Mouse (Mus musculus) kidney, postnatal 4 days (tissue): Measurements from ENCODE around the gene Kdm4b.
A peak's percentile ranks its signal among the peaks of the same experiment; 100 is the strongest.

ENCODE experiments used
- DNase-seq, 2 experiments: peaks; one replicate each; pipeline ENCODE4 v3.0.0; 2021; ENCODE audit warnings: mixed read lengths in 2 of 2

Gene Kdm4b

DNA sequence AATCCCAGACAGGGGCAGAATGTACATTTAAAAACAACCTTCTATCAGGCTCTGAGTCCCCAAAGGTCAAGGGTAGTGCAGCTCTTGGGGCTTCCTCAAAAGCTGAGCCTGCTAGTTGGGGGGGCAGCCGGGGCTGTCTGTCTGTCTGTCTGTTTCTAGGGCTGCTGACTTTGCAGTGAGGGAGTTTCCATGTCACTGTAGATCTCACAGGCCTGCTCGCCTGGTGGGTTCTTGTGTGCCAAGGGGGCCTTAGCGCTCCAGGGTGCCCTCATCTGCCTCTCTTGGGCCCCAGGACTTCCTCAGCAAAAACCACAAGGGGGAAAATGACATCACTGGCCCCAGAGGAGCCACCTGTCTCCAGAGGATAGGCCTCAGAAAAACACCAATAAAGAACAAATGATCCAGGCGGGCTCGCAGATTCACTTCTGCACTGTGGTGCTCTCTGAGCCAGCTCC is 117.5 kb downstream of the Kdm4b start:
- no peak for DNase-seq

GRCm38 (mm10) chr17:56444771-56445170 is 118.9 kb downstream of the Kdm4b start:
- no peak for DNase-seq

GRCm38 (mm10) chr17:56445397-56445796 is 119.5 kb downstream of the Kdm4b start:
- DNase-seq = peak in 1 of 2 experiments; percentile 55

DNA sequence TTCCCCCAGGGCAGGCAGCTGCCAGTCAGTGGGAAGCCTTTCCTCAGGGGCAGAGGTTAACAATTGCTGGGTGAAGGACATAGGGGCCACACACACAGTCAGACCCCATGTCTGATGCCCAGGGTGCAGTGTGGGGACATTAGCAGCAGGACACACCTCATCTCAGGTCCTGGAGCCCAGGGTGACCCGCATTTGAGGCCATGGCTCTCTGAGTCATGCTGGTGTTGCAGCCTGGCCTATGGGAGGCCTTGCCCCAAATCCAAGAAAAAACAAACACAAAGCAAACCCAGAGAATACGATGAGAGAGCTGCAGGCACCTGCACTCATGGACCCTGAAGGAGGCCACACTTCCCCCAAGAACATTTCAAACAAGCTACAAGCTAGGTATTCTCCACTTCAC is 121.9 kb downstream of the Kdm4b start:
- DNase-seq = no peak
